Mouse (Mus musculus) neural tube, embryonic 10.5 days (tissue): ENCODE data around the gene 4933406M09Rik.

Experiments
- DNase-seq: peaks from one replicate; pipeline ENCODE4 v3.0.0-alpha.2; 2017; ENCODE audit warnings: low spot score; ENCODE audit errors: extremely low spot score

4933406M09Rik gene

GRCm38 (mm10) chr1:134433002-134433401, 47.3 kb downstream of the 4933406M09Rik start:
- no peak for DNase-seq

- no peak for DNase-seq
Observed at GRCm38 (mm10) chr1:134433473-134433872, 47.7 kb downstream of the 4933406M09Rik start.

- DNase-seq = no peak
Observed at GRCm38 (mm10) chr1:134435414-134435813, 49.7 kb downstream of the 4933406M09Rik start.

- no peak for DNase-seq
Observed at GRCm38 (mm10) chr1:134440437-134440836, 54.7 kb downstream of the 4933406M09Rik start.
